Mouse (Mus musculus) embryonic fibroblast, embryonic 13.5 days (primary cell): ENCODE results near the gene Mtif3. TPM values are rescaled to one million over a fixed set of nuclear protein-coding genes. Genes with fewer than 3 reads are reported as not detected.

Source experiments
- H3K27ac ChIP-seq: 2 replicates; pipeline ENCODE4 v1.5.1; 2012; ENCODE audit warnings: low read length, control low read depth, inconsistent platforms; ENCODE audit not compliant: insufficient read depth
- H3K4me1 ChIP-seq: 2 replicates; pipeline ENCODE4 v1.6.1; 2011; ENCODE audit warnings: low read length; ENCODE audit not compliant: control insufficient read depth, insufficient read depth
- H3K4me3 ChIP-seq: 2 replicates; pipeline ENCODE4 v1.5.1; 2011; ENCODE audit warnings: mild to moderate bottlenecking, control low read depth, low read length; ENCODE audit not compliant: insufficient read depth
- CTCF ChIP-seq: IDR thresholded peaks from 2 replicates; pipeline ENCODE4 v1.5.1; 2011; ENCODE audit warnings: mild to moderate bottlenecking, control low read depth, low read length, moderate library complexity, borderline replicate concordance; ENCODE audit not compliant: insufficient read depth
- POLR2A ChIP-seq: IDR thresholded peaks from 2 replicates; pipeline ENCODE4 v1.6.1; 2011; ENCODE audit warnings: low read depth, mild to moderate bottlenecking, control low read depth, low read length, moderate library complexity
- polyA plus RNA-seq: library from polyadenylated mRNA; stranded (reverse); fragments of >200 nt; gene quantifications from 2 replicates; pipeline ENCODE4 v1.2.4, GENCODE M21; 2011; ENCODE audit warnings: low read depth; ENCODE audit not compliant: missing spikeins, insufficient read length

The Mtif3 gene
- polyA plus RNA-seq, 1 experiment = 10.4 TPM

- TF ChIP-seq CTCF = peak; percentile 70; the same call in 1 of the 2 replicates
- TF ChIP-seq POLR2A = no peak
- Histone ChIP-seq H3K4me1 (no peaks in the 10 kb centered on the region), H3K4me3 (no peak overlapping the region), H3K27ac (no peak overlapping the region)
Observed at GRCm38 (mm10) chr5:146905486-146906172, 58.0 kb downstream of the Mtif3 start.

- TF ChIP-seq POLR2A (no peak), CTCF (peak; percentile 47; the same call in 1 of the 2 replicates)
- H3K27ac ChIP-seq = no peak overlapping the region
Observed at GRCm38 (mm10) chr5:146904404-146904803, 59.2 kb downstream of the Mtif3 start.

More at GRCm38 (mm10) chr5:146904404-146904803, 59.2 kb downstream of the Mtif3 start:
- no peak overlapping the region for H3K4me3 ChIP-seq
- no peaks in the 10 kb centered on the region for H3K4me1 ChIP-seq

Other genes with a start within 250 kb of the Mtif3 start
- 24.2 and 30.3 TPM in 2 replicates for gene Usp12, start 168.8 kb downstream of the Mtif3 start, polyA plus RNA-seq
- gene Rpl21, start 130.9 kb downstream of the Mtif3 start, polyA plus RNA-seq = 87.4 and 122 TPM in 2 replicates
- gene Rasl11a, start 118.7 kb downstream of the Mtif3 start, polyA plus RNA-seq = 9.6 and 9.7 TPM in 2 replicates
- gene Gtf3a, start 15.1 kb downstream of the Mtif3 start, polyA plus RNA-seq = 33.1 and 40.5 TPM in 2 replicates
- gene Lnx2, start 112.8 kb upstream of the Mtif3 start, polyA plus RNA-seq = 8.4 and 8.6 TPM in 2 replicates
- 119 and 141 TPM in 2 replicates for gene Polr1d, start 113.2 kb upstream of the Mtif3 start, polyA plus RNA-seq
- not detected in 2 replicates for gene Gsx1, start 224.9 kb upstream of the Mtif3 start, polyA plus RNA-seq